Mouse (Mus musculus) bone marrow, adult 2 months (tissue): ENCODE data around the gene Nup210l.

ENCODE experiments used
- CTCF ChIP-seq: fragments of 200-500 bp; IDR thresholded peaks from 2 replicates; pipeline ENCODE4 v1.5.1; 2011; ENCODE audit warnings: low read length, control low read depth; ENCODE audit not compliant: control insufficient read depth, insufficient read depth
- POLR2A ChIP-seq: fragments of 200-500 bp; IDR thresholded peaks from 2 replicates; pipeline ENCODE4 v1.6.1; 2011; ENCODE audit warnings: low read depth, mild to moderate bottlenecking, control low read depth, low read length, borderline replicate concordance; ENCODE audit not compliant: control insufficient read depth

GRCm38 (mm10) chr3:90258521-90258920 is 154.6 kb downstream of the Nup210l start:
- no peak for TF ChIP-seq CTCF
- TF ChIP-seq POLR2A, result no peak
